Mouse (Mus musculus) cerebellum, adult 9-11 months (tissue): ENCODE results near the gene Lpar2.

Experiments used
- DNase-seq: peaks from one replicate; pipeline ENCODE4 v3.0.0; 2022

Lpar2 gene

DNA sequence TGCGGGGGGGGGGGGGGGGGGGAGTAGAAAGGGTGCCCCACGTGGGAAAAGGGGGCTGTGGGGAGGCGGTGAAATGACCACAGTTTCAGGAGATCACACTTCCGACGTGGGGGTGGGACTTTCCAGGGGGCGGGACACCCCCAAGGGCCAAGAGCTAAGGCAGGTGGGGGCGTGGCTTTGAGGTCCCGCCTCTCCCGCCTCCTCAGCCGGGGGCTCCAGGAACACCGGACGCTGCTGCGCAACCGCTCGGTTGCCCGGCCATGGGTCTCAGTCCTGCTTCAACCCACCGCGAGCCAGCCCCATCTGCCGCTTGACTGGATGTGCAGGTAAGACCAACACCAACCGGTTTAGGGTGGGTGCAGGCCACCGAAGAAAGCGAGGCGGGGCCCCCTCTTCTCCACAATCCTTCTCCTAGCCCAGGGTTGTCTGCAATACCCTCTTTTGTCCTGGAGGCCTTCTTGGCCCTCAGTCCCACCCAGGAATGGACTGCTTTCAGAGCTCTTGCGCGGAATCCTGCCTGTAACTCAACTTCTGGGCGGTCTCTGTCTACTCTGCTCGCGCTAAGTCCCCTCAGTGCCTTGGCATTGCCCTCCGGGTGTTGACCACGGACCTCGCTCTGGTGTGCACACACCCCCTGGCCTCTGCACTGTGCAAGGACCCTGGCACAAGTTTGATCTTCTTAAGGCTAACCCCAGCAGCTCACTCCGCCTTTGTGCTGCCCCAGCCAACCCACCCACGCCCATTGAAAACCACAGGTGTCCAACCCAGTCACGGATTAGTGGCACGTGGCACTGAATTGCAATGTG, at the start of gene Lpar2:
TSS of gene Lpar2 (plus strand) at position 44 of the 806 bp plus-strand sequence.
- peak; percentile 25 for DNase-seq

DNA sequence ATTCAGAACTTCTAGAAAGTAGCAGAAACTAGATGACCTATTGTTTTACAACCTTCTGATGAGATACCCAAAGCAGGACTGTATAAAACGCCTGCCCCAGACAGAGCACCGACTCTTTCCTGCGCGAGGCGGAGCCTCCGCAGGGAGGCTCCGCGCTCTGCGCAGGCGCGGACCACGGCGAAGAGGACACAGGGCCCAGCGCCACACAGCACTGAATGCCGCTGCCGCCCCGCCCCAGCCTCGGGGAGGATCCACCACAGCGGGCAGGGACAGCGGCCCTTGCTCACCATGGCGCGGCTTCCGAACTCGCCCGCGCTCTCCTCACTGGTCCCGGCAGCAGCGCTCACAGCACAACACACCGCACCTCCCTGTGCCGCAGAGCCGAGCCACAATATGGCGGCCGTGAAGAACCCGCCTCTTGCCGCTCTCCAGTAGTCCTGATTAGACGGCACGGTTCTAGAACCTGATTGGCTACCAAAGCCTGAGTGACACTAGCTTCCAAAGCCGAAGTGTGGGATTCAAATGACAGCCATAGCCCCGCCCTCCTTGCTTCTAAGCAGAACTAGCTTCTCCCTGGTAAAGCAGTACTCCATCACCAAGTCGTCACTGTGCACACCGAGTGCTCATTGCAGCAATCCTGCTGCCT, 47.6 kb upstream of the Lpar2 start, which contains the start of gene Gm20422:
TSS of gene Gm20422 (minus strand) at position 384 of the 646 bp plus-strand sequence.
- peak; percentile 95 for DNase-seq

GRCm38 (mm10) chr8:69775149-69775534, 47.1 kb upstream of the Lpar2 start:
- DNase-seq = no peak

DNA sequence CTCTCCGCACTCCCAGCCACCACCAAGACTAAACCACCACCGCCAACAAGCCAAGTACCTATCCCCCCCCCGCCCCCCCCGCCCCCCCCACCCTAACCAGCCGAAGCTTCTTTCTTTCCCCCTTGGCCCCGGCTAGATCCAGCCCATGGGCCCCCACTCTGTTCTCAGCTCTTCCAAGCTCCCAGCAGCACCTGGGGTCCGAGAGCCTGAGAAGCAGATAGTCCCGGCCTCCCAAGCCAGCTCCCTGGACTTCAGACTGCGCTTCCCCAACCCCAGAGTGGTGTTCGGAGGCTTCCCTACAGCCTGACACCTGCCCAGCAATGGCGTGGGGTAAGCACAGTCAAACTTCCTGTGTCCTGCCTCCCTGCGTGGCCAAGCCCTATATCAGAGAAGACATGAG, 45.1 kb upstream of the Lpar2 start:
- no peak for DNase-seq

DNA sequence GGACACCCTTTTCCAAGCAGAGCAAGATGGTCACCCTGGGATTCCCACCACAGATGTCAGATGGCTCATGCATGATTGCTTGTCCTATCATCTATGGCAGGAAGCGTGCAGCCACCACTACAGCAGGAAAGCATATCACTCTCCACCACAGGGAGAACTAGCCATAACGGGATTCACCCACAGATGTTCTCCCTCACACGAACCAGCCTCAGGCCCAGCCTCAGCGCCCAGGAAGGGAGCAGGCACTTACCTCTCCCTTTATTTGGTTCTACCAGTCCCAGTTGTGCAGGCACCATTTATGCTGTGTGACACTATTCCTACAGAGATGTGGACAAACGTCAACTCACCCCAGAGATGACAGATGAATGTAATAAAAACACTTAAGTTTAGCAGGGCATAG, 33.1 kb upstream of the Lpar2 start:
- DNase-seq = no peak

DNA sequence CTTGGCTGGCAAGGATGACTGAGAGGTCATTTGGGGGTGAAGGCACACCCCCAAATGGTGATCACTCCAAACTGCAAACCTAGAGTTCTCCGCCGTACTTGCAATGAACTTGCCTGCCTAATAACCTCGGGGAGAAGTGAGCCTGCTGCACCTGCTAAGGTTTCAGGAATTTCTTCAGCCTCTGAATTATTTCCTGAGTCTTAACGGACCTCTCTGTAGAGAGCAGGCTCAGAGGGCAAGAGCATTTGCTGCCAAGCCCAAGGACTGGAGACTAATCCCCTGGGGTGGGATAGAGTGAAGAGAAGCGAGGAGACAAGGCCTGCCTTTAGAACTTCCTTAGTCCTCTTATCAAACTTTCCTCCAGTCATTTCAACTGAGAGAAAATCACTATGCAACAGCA, 32.5 kb upstream of the Lpar2 start:
- DNase-seq = no peak

- DNase-seq = no peak
Measured at GRCm38 (mm10) chr8:69790364-69790763, 31.9 kb upstream of the Lpar2 start.

- peak; percentile 90 for DNase-seq
Measured at GRCm38 (mm10) chr8:69790773-69791367, 31.4 kb upstream of the Lpar2 start, which contains the start of the genes Atp13a1 and Zfp866. Gene Atp13a1 (plus strand): TSS chr8:69791163. Gene Zfp866 (minus strand): TSS chr8:69791178.

GRCm38 (mm10) chr8:69791415-69792068, 30.7 kb upstream of the Lpar2 start:
- peak; percentile 69 for DNase-seq

GRCm38 (mm10) chr8:69793666-69794065, 28.6 kb upstream of the Lpar2 start:
- DNase-seq = no peak

DNA sequence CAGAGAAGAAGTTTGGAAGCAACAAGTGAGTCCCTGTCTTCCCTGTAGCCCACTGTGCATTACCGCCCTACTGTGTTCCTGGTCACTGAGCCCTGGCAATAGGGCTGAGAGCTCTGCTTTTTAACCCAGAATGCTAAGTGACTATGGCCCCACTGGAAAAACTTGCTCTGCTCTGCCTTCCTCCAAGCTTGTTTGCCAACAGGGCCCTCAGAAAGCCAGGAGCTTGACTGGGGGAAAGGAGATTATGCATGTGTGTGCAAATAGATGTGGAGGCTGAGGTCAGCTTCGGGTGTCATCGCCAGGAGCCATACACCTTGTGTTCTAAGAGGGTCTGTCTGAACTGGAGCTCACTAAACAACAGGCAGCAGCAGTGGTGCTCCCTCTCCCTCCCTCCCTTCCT, 28.1 kb upstream of the Lpar2 start:
- no peak for DNase-seq

GRCm38 (mm10) chr8:69794901-69795300, 27.3 kb upstream of the Lpar2 start:
- no peak for DNase-seq

GRCm38 (mm10) chr8:69796721-69797345, 25.4 kb upstream of the Lpar2 start:
- no peak for DNase-seq

GRCm38 (mm10) chr8:69797661-69798060, 24.6 kb upstream of the Lpar2 start:
- no peak for DNase-seq

GRCm38 (mm10) chr8:69799261-69799660, 23.0 kb upstream of the Lpar2 start:
- no peak for DNase-seq

DNA sequence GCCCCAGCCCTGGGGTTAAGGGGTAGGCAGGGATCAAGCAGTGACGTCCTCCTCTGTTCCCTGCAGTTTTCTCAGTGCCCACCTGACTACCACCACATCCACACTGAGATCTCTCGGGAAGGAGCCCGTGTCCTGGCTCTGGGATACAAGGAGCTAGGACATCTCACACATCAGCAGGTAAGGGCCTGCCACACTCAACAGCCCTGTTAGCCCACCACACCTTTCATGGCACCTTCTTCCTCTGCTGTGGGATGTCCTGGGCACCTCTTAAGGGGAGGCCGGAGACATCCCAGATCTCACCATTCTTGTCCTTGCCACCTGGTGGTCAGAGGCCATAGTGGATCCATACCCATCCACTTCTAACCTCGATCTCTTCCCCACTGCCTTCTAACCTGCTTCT, 22.3 kb upstream of the Lpar2 start:
- no peak for DNase-seq

GRCm38 (mm10) chr8:69801796-69802195, 20.4 kb upstream of the Lpar2 start:
- peak; percentile 1 for DNase-seq

GRCm38 (mm10) chr8:69802216-69802615, 20.0 kb upstream of the Lpar2 start:
- peak; percentile 0 for DNase-seq

- DNase-seq = peak; percentile 2
Measured at GRCm38 (mm10) chr8:69803366-69803765, 18.9 kb upstream of the Lpar2 start.

DNA sequence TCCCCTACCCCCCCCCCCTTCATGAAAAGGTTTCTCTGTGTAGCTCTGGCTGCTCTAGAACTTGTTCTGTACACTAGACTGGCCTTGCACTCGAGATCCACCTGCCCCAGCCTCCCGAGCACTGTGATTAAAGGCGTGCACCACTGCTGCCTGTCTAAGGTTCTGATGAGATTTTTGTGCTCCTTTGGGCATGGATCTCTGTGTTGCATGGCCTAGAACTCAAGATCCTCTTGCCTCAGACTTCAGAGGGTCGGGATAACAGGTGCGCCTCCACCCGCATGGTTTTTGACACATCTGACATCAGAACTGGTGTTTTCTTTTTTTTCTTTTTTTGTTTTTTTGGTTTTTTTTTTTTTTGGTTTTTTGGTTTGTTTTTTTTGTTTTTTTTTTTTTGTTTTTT, 17.7 kb upstream of the Lpar2 start:
- DNase-seq = peak; percentile 1

DNA sequence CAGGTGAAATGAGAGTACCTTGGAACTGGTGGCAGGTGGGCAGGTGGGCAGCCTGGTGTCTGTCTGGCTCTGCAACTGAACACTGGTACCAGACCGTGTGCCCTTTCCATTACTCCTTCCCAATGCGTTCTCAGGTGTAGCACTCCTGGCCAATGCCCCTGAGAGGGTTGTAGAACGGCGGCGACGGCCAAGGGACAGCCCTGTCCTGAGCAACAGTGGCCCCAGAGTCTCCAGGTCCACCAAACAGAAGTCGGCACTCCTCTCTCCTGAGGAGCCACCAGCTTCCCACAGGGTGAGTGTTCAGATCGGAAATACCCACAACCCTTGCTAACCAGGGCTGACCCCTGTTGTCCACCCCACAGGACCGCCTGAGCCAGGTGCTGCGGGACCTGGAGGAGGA, 17.1 kb upstream of the Lpar2 start:
- DNase-seq = no peak

DNA sequence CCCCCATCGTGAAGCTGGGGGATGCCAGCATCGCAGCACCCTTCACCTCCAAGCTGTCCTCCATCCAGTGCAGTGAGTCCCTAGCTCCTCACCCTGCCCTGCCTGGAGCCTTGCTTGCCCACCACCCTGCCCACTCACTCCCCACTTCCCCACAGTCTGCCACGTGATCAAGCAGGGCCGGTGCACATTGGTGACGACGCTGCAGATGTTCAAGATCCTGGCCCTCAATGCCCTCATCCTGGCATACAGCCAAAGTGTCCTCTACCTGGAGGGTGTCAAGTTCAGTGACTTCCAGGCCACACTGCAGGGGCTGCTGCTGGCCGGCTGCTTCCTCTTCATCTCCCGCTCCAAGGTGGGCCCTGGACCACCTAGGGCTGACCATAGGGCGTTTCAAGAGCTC, 16.7 kb upstream of the Lpar2 start:
- peak; percentile 10 for DNase-seq

GRCm38 (mm10) chr8:69807236-69807635, 15.0 kb upstream of the Lpar2 start:
- DNase-seq = no peak
